In the genomic region with DNA sequence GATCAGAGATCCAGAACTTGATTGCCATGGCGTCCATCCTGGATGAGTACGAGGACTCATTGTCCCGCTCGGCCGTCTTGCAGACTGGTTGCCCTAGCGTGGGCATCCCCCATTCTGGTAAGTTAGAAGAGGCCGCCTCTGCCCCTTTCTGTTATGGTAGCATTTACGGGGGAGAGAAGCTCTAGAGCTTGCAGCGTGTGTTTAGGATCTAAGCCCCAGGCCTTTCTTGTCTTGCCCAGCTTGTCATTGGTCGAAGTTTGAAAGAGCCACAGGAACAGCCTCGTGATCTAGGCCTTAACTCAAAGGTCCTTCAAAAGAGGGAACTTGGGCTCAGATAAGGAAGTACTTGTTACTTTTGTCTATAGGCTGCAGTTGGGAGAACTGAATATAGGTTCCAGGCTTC, we compare ENCODE assay signal across 7 mouse cellular contexts. TPM values are rescaled to one million over a fixed set of nuclear protein-coding genes. Genes with fewer than 3 reads are reported as not detected.
DNase-seq lines count a peak whose midpoint lies in the region; ATAC-seq and TF ChIP-seq lines count a peak whose summit lies in the region.

No protein-coding gene starts in this region.

- H3K4me2 ChIP-seq in intestine, embryonic 15.5 days (replicated peaks), result peak overlapping the region; percentile 74
- H3K4me2 ChIP-seq in midbrain, embryonic 14.5 days (ENCODE audit: low read length), result peak overlapping the region; percentile 64

- ATAC-seq in intestine, embryonic 15.5 days, result peak; percentile 36
- ATAC-seq in midbrain, embryonic 14.5 days (ENCODE audit: low FRiP score, low TSS enrichment), result peak; percentile 19; the same call in 1 of the 2 replicates

- no peaks in the 10 kb centered on the region for H3K27me3 ChIP-seq in thymus, adult 2 months (ENCODE audit: control insufficient read depth, insufficient read depth, low read length)
- H3K27me3 ChIP-seq in erythroblast, embryonic 14.5 days (ENCODE audit: control insufficient read depth), result no peaks in the 10 kb centered on the region
- no peaks in the 10 kb centered on the region for H3K27me3 ChIP-seq in intestine, embryonic 15.5 days (replicated peaks)
- no peaks in the 10 kb centered on the region for H3K27me3 ChIP-seq in midbrain, embryonic 14.5 days (ENCODE audit: control insufficient read depth, insufficient read depth, low read length)

- peaks cover 11% of the 10 kb centered on the region for H3K4me1 ChIP-seq in thymus, adult 2 months (replicated peaks; ENCODE audit: control insufficient read depth, insufficient read depth, low read length)
- H3K4me1 ChIP-seq in erythroblast, embryonic 14.5 days (ENCODE audit: control insufficient read depth), result peaks cover 29% of the 10 kb centered on the region
- peaks cover 14% of the 10 kb centered on the region for H3K4me1 ChIP-seq in intestine, embryonic 15.5 days (replicated peaks)
- peaks cover 9% of the 10 kb centered on the region for H3K4me1 ChIP-seq in midbrain, embryonic 14.5 days (ENCODE audit: control insufficient read depth, insufficient read depth, low read length)

- H3K36me3 ChIP-seq in thymus, adult 2 months (ENCODE audit: control insufficient read depth, insufficient read depth, low read length), result no peaks in the 10 kb centered on the region; the same call in none of the 2 replicates
- H3K36me3 ChIP-seq in erythroblast, embryonic 14.5 days (ENCODE audit: control insufficient read depth), result peaks cover 34% of the 10 kb centered on the region
- peaks cover 24% of the 10 kb centered on the region for H3K36me3 ChIP-seq in intestine, embryonic 15.5 days
- peaks cover 32% of the 10 kb centered on the region for H3K36me3 ChIP-seq in midbrain, embryonic 14.5 days (ENCODE audit: control insufficient read depth, insufficient read depth, low read length)

- peak overlapping the region; percentile 67 for H3K4me3 ChIP-seq in thymus, adult 2 months (ENCODE audit: control insufficient read depth, insufficient read depth, low read length)
- peak overlapping the region; percentile 81 for H3K4me3 ChIP-seq in erythroblast, embryonic 14.5 days (replicated peaks)
- peak overlapping the region; percentile 55 for H3K4me3 ChIP-seq in intestine, embryonic 15.5 days (replicated peaks)
- peak overlapping the region; percentile 73 for H3K4me3 ChIP-seq in midbrain, embryonic 14.5 days (replicated peaks; ENCODE audit: low read depth, low read length)

- no peak for TF ChIP-seq CTCF in thymus, adult 2 months (IDR thresholded peaks at IDR 0.05; ENCODE audit: borderline replicate concordance, control insufficient read depth, extremely low read depth, insufficient read depth, low read length, poor library complexity)

- TF ChIP-seq POLR2A in thymus, adult 2 months (IDR thresholded peaks at IDR 0.05; ENCODE audit: control insufficient read depth, extremely low read depth, insufficient read depth, low read length, poor library complexity), result no peak

- H3K9ac ChIP-seq in intestine, embryonic 15.5 days, result peak overlapping the region; percentile 66
- peak overlapping the region; percentile 82 for H3K9ac ChIP-seq in midbrain, embryonic 14.5 days (replicated peaks; ENCODE audit: low read length)

- WGBS in thymus, adult 2 months, result under 1% methylated on average over 11 of the region's 11 CpGs
- 1% methylated on average over 11 of the region's 11 CpGs for WGBS in intestine, embryonic 15.5 days
- WGBS in midbrain, embryonic 14.5 days, result 5% methylated on average over 11 of the region's 11 CpGs

- H3K27ac ChIP-seq in thymus, adult 2 months (ENCODE audit: control insufficient read depth, insufficient read depth, low read length), result peak overlapping the region; percentile 14; the same call in 1 of the 2 replicates
- peak overlapping the region; percentile 25; the same call in 1 of the 2 replicates for H3K27ac ChIP-seq in intestine, embryonic 15.5 days
- H3K27ac ChIP-seq in midbrain, embryonic 14.5 days (replicated peaks; ENCODE audit: low read depth, low read length), result 0 out of 2 replicates have a peak overlapping the region, but pooled peaks have one; percentile 68

- peak; percentile 22 for DNase-seq in thymus, adult 2 months
- no peak for DNase-seq in thymus, adult 18-20 months
- DNase-seq in midbrain, embryonic 14.5 days, result peak; percentile 27
- DNase-seq in urinary bladder, postnatal 10 days (ENCODE audit: low spot score), result no peak
- DNase-seq in cerebellum, postnatal 25 days, result no peak

- H3K9me3 ChIP-seq in erythroblast, embryonic 14.5 days (ENCODE audit: control insufficient read depth, low read length), result no peaks in the 10 kb centered on the region
- H3K9me3 ChIP-seq in intestine, embryonic 15.5 days, result no peaks in the 10 kb centered on the region
- H3K9me3 ChIP-seq in midbrain, embryonic 14.5 days (ENCODE audit: control insufficient read depth, low read length), result no peaks in the 10 kb centered on the region

RNA-seq across cellular contexts. Expression of gene Vps18, which starts 0.5 kb away (rescaled TPM):
- 28.4 and 30.5 TPM in 2 replicates for polyA plus RNA-seq in thymus, adult 2 months (2012; rRNA removed)
- 0.60 and 0.73 TPM in 2 replicates for polyA plus RNA-seq in erythroblast, embryonic 14.5 days (2012)
- 20.9 and 22.5 TPM in 2 replicates for polyA plus RNA-seq in intestine, embryonic 15.5 days (2015; fragmentation: Nextera tagmentation; extraction: Ambion mirVana)
- polyA plus RNA-seq in midbrain, embryonic 14.5 days (2014; fragmentation: Nextera tagmentation; extraction: Ambion mirVana), result 19.3 and 22.6 TPM in 2 replicates

RNA-seq across cellular contexts. Expression of gene Rhov, which starts 17.9 kb away (rescaled TPM):
- 2.6 and 3.5 TPM in 2 replicates for polyA plus RNA-seq in thymus, adult 2 months (2012; rRNA removed)
- polyA plus RNA-seq in erythroblast, embryonic 14.5 days (2012), result not detected in 2 replicates
- 5.2 and 7.1 TPM in 2 replicates for polyA plus RNA-seq in intestine, embryonic 15.5 days (2015; fragmentation: Nextera tagmentation; extraction: Ambion mirVana)
- 19.9 and 27.1 TPM in 2 replicates for polyA plus RNA-seq in midbrain, embryonic 14.5 days (2014; fragmentation: Nextera tagmentation; extraction: Ambion mirVana)

RNA-seq across cellular contexts. Expression of gene Dll4, which starts 36.6 kb away (rescaled TPM):
- polyA plus RNA-seq in thymus, adult 2 months (2012; rRNA removed), result 17.6 and 18.9 TPM in 2 replicates
- polyA plus RNA-seq in erythroblast, embryonic 14.5 days (2012), result 0.04 and 0.05 TPM in 2 replicates
- 8.3 and 8.4 TPM in 2 replicates for polyA plus RNA-seq in intestine, embryonic 15.5 days (2015; fragmentation: Nextera tagmentation; extraction: Ambion mirVana)
- polyA plus RNA-seq in midbrain, embryonic 14.5 days (2014; fragmentation: Nextera tagmentation; extraction: Ambion mirVana), result 4.0 and 4.4 TPM in 2 replicates

RNA-seq across cellular contexts. Expression of gene Spint1, which starts 51.9 kb away (rescaled TPM):
- 21.2 and 22.0 TPM in 2 replicates for polyA plus RNA-seq in thymus, adult 2 months (2012; rRNA removed)
- polyA plus RNA-seq in erythroblast, embryonic 14.5 days (2012), result 0.02 TPM in 1 of 2 replicates, not detected in the other
- polyA plus RNA-seq in intestine, embryonic 15.5 days (2015; fragmentation: Nextera tagmentation; extraction: Ambion mirVana), result 96.1 and 108 TPM in 2 replicates
- 0.26 and 0.74 TPM in 2 replicates for polyA plus RNA-seq in midbrain, embryonic 14.5 days (2014; fragmentation: Nextera tagmentation; extraction: Ambion mirVana)

RNA-seq across cellular contexts. Expression of gene Ppp1r14d, which starts 59.3 kb away (rescaled TPM):
- 0.42 and 0.92 TPM in 2 replicates for polyA plus RNA-seq in thymus, adult 2 months (2012; rRNA removed)
- polyA plus RNA-seq in erythroblast, embryonic 14.5 days (2012), result not detected in 2 replicates
- polyA plus RNA-seq in intestine, embryonic 15.5 days (2015; fragmentation: Nextera tagmentation; extraction: Ambion mirVana), result 15.2 and 18.1 TPM in 2 replicates
- polyA plus RNA-seq in midbrain, embryonic 14.5 days (2014; fragmentation: Nextera tagmentation; extraction: Ambion mirVana), result not detected in 2 replicates

Comparison
In these comparisons a context has a peak if more than half of its experiments do, and no peak if none do; other contexts are left out.
1. DNase-seq: peak in thymus, adult 2 months (single experiment) and midbrain, embryonic 14.5 days (single experiment); none in thymus, adult 18-20 months (0 of 2), urinary bladder, postnatal 10 days (single experiment) and cerebellum, postnatal 25 days (0 of 2).
2. H3K27ac ChIP-seq: peak in every context shown above with its lines; median percentile 68 in midbrain, embryonic 14.5 days; 25 in intestine, embryonic 15.5 days; 14 in thymus, adult 2 months.
3. RNA of gene Vps18, which starts 0.5 kb away (polyA plus RNA-seq): 28.4 to 30.5 TPM in thymus, adult 2 months, 19.3 to 22.6 TPM in midbrain, embryonic 14.5 days and 20.9 to 22.5 TPM in intestine, embryonic 15.5 days; 0.60 to 0.73 TPM in erythroblast, embryonic 14.5 days; every median in the first group is over 10 times any median in the second.
4. Peak in every context shown above with its lines, with median percentiles within 50 percentile points of each other: H3K4me3 ChIP-seq.